Mouse (Mus musculus): ENCODE data around the gene Prkg2. TPM values are rescaled to one million over a fixed set of nuclear protein-coding genes. Genes with fewer than 3 reads are reported as not detected.

Prkg2 gene
- total and polyA plus RNA-seq, 2 experiments, result not detected

GRCm38 (mm10) chr5:98922921-98923320 is 114.2 kb downstream of the Prkg2 start:
- 86% methylated on average over 3 of the region's 3 CpGs for WGBS
- H3K27me3 ChIP-seq (ENCODE audit: control insufficient read depth, insufficient read depth, low read length), result no peaks in the 10 kb centered on the region
- H3K4me3 ChIP-seq (ENCODE audit: insufficient read depth, low read depth, low read length), result no peak overlapping the region
- H3K36me3 ChIP-seq (ENCODE audit: control insufficient read depth, insufficient read depth, low read length), result no peaks in the 10 kb centered on the region
- H3K79me2 ChIP-seq (ENCODE audit: control insufficient read depth, insufficient read depth, low read length), result no peaks in the 10 kb centered on the region
- no peak overlapping the region for H3K27ac ChIP-seq (replicated peaks; ENCODE audit: insufficient read depth, low read depth, low read length)
- no peak for DNase-seq (ENCODE audit: extremely low read depth, low read depth, low spot score)
- no peak for TF ChIP-seq CTCF (IDR thresholded peaks at IDR 0.05; ENCODE audit: low read depth, low read length)
- no peak for TF ChIP-seq POLR2A (IDR thresholded peaks at IDR 0.05; ENCODE audit: extremely low read depth, insufficient read depth, low read length)
- no peak overlapping the region for H3K9ac ChIP-seq (ENCODE audit: low read depth, low read length)
- H3K4me1 ChIP-seq (ENCODE audit: control insufficient read depth, insufficient read depth, low read length), result no peaks in the 10 kb centered on the region

- no peaks in the 10 kb centered on the region for H3K4me1 ChIP-seq (ENCODE audit: control insufficient read depth, insufficient read depth, low read length)
- 64% methylated on average over 1 of the region's 1 CpGs for WGBS
- H3K27ac ChIP-seq (replicated peaks; ENCODE audit: insufficient read depth, low read depth, low read length), result no peak overlapping the region
- H3K79me2 ChIP-seq (ENCODE audit: control insufficient read depth, insufficient read depth, low read length), result no peaks in the 10 kb centered on the region
- no peaks in the 10 kb centered on the region for H3K27me3 ChIP-seq (ENCODE audit: control insufficient read depth, insufficient read depth, low read length)
- TF ChIP-seq CTCF (IDR thresholded peaks at IDR 0.05; ENCODE audit: low read depth, low read length), result no peak
- no peak for TF ChIP-seq POLR2A (IDR thresholded peaks at IDR 0.05; ENCODE audit: extremely low read depth, insufficient read depth, low read length)
- H3K9ac ChIP-seq (ENCODE audit: low read depth, low read length), result no peak overlapping the region
- no peak for DNase-seq (ENCODE audit: extremely low read depth, low read depth, low spot score)
- H3K4me3 ChIP-seq (ENCODE audit: insufficient read depth, low read depth, low read length), result no peak overlapping the region
- no peaks in the 10 kb centered on the region for H3K36me3 ChIP-seq (ENCODE audit: control insufficient read depth, insufficient read depth, low read length)
Observed at GRCm38 (mm10) chr5:98921608-98922007, 115.5 kb downstream of the Prkg2 start.

GRCm38 (mm10) chr5:98918716-98919115 is 118.4 kb downstream of the Prkg2 start:
- Histone ChIP-seq H3K36me3 (ENCODE audit: control insufficient read depth, insufficient read depth, low read length) (no peaks in the 10 kb centered on the region), H3K27ac (replicated peaks; ENCODE audit: insufficient read depth, low read depth, low read length) (no peak overlapping the region), H3K79me2 (ENCODE audit: control insufficient read depth, insufficient read depth, low read length) (no peaks in the 10 kb centered on the region), H3K4me3 (ENCODE audit: insufficient read depth, low read depth, low read length) (no peak overlapping the region), H3K4me1 (ENCODE audit: control insufficient read depth, insufficient read depth, low read length) (no peaks in the 10 kb centered on the region), H3K27me3 (ENCODE audit: control insufficient read depth, insufficient read depth, low read length) (no peaks in the 10 kb centered on the region), H3K9ac (ENCODE audit: low read depth, low read length) (no peak overlapping the region)
- DNase-seq (ENCODE audit: extremely low read depth, low read depth, low spot score), result no peak
- TF ChIP-seq CTCF (IDR thresholded peaks at IDR 0.05; ENCODE audit: low read depth, low read length) (no peak), POLR2A (IDR thresholded peaks at IDR 0.05; ENCODE audit: extremely low read depth, insufficient read depth, low read length) (no peak)
- 91% methylated on average over 5 of the region's 5 CpGs for WGBS

- DNase-seq (ENCODE audit: extremely low read depth, low read depth, low spot score), result peak; percentile 55
- H3K79me2 ChIP-seq (ENCODE audit: control insufficient read depth, insufficient read depth, low read length), result no peaks in the 10 kb centered on the region
- H3K4me1 ChIP-seq (ENCODE audit: control insufficient read depth, insufficient read depth, low read length), result no peaks in the 10 kb centered on the region
- no peak for TF ChIP-seq POLR2A (IDR thresholded peaks at IDR 0.05; ENCODE audit: extremely low read depth, insufficient read depth, low read length)
- TF ChIP-seq CTCF (IDR thresholded peaks at IDR 0.05; ENCODE audit: low read depth, low read length), result peak; percentile 37
- H3K9ac ChIP-seq (ENCODE audit: low read depth, low read length), result no peak overlapping the region
- H3K27me3 ChIP-seq (ENCODE audit: control insufficient read depth, insufficient read depth, low read length), result no peaks in the 10 kb centered on the region
- 66% methylated on average over 4 of the region's 4 CpGs for WGBS
- H3K27ac ChIP-seq (replicated peaks; ENCODE audit: insufficient read depth, low read depth, low read length), result no peak overlapping the region
- no peaks in the 10 kb centered on the region for H3K36me3 ChIP-seq (ENCODE audit: control insufficient read depth, insufficient read depth, low read length)
- no peak overlapping the region for H3K4me3 ChIP-seq (ENCODE audit: insufficient read depth, low read depth, low read length)
Observed at GRCm38 (mm10) chr5:98902339-98902738, 134.8 kb downstream of the Prkg2 start.

GRCm38 (mm10) chr5:98900926-98901325 is 136.2 kb downstream of the Prkg2 start:
- Histone ChIP-seq H3K4me3 (ENCODE audit: insufficient read depth, low read depth, low read length) (no peak overlapping the region), H3K9ac (ENCODE audit: low read depth, low read length) (no peak overlapping the region), H3K36me3 (ENCODE audit: control insufficient read depth, insufficient read depth, low read length) (no peaks in the 10 kb centered on the region), H3K79me2 (ENCODE audit: control insufficient read depth, insufficient read depth, low read length) (no peaks in the 10 kb centered on the region), H3K27ac (replicated peaks; ENCODE audit: insufficient read depth, low read depth, low read length) (no peak overlapping the region), H3K4me1 (ENCODE audit: control insufficient read depth, insufficient read depth, low read length) (no peaks in the 10 kb centered on the region), H3K27me3 (ENCODE audit: control insufficient read depth, insufficient read depth, low read length) (no peaks in the 10 kb centered on the region)
- 72% methylated on average over 5 of the region's 5 CpGs for WGBS
- TF ChIP-seq CTCF (IDR thresholded peaks at IDR 0.05; ENCODE audit: low read depth, low read length) (no peak), POLR2A (IDR thresholded peaks at IDR 0.05; ENCODE audit: extremely low read depth, insufficient read depth, low read length) (no peak)
- no peak for DNase-seq (ENCODE audit: extremely low read depth, low read depth, low spot score)

GRCm38 (mm10) chr5:98897946-98898345 is 139.2 kb downstream of the Prkg2 start:
- Histone ChIP-seq H3K27ac (replicated peaks; ENCODE audit: insufficient read depth, low read depth, low read length) (no peak overlapping the region), H3K36me3 (ENCODE audit: control insufficient read depth, insufficient read depth, low read length) (no peaks in the 10 kb centered on the region), H3K4me1 (ENCODE audit: control insufficient read depth, insufficient read depth, low read length) (no peaks in the 10 kb centered on the region), H3K79me2 (ENCODE audit: control insufficient read depth, insufficient read depth, low read length) (no peaks in the 10 kb centered on the region), H3K4me3 (ENCODE audit: insufficient read depth, low read depth, low read length) (no peak overlapping the region), H3K9ac (ENCODE audit: low read depth, low read length) (no peak overlapping the region), H3K27me3 (ENCODE audit: control insufficient read depth, insufficient read depth, low read length) (no peaks in the 10 kb centered on the region)
- DNase-seq (ENCODE audit: extremely low read depth, low read depth, low spot score), result no peak
- TF ChIP-seq CTCF (IDR thresholded peaks at IDR 0.05; ENCODE audit: low read depth, low read length) (no peak), POLR2A (IDR thresholded peaks at IDR 0.05; ENCODE audit: extremely low read depth, insufficient read depth, low read length) (no peak)

Data from liver, adult 2 months (tissue).